Mouse (Mus musculus): ENCODE data around the gene Rnf121. TPM values are rescaled to one million over a fixed set of nuclear protein-coding genes. Genes with fewer than 3 reads are reported as not detected.
"Not testable (repeated sequence)": the region's sequence is repeated elsewhere in the genome, so short reads cannot be mapped to it uniquely, and the experiment has no call there.

Rnf121 gene
- polyA plus RNA-seq, 1 experiment from 2014 or later, result 29.0 TPM

DNA sequence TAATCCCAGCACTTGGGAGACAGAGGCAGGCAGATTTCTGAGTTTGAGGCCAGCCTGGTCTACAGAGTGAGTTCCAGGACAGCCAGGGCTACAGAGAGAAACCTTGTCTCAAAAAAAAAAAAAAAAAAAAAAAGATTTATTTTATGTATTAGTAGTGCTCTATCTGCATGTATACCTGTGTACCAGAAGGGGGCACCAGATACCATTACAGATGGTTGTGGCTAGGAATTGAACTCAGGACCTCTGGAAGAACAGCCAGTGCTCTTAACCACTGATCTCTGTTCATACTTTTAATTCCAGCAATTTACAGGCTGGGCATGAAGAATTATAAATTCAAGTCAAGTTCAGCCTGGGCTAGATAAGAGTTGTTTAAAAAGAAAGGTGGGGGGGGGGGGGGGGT, 16.7 kb downstream of the Rnf121 start:
- not testable (repeated sequence) for H3K27ac ChIP-seq (replicated peaks; ENCODE audit: low read depth, low read length); ATAC-seq (ENCODE audit: insufficient number of reproducible peaks, low FRiP score, low TSS enrichment, low read depth); H3K9ac ChIP-seq (ENCODE audit: low read length); H3K36me3 ChIP-seq (ENCODE audit: control insufficient read depth, insufficient read depth, low read length); DNase-seq (ENCODE audit: low spot score); H3K27me3 ChIP-seq (ENCODE audit: control insufficient read depth, insufficient read depth, low read length); H3K9me3 ChIP-seq (ENCODE audit: control insufficient read depth, low read length); H3K4me3 ChIP-seq (ENCODE audit: low read depth, low read length); H3K4me2 ChIP-seq (ENCODE audit: low read depth, severe bottlenecking); H3K4me1 ChIP-seq (ENCODE audit: control insufficient read depth, insufficient read depth, low read length)

DNA sequence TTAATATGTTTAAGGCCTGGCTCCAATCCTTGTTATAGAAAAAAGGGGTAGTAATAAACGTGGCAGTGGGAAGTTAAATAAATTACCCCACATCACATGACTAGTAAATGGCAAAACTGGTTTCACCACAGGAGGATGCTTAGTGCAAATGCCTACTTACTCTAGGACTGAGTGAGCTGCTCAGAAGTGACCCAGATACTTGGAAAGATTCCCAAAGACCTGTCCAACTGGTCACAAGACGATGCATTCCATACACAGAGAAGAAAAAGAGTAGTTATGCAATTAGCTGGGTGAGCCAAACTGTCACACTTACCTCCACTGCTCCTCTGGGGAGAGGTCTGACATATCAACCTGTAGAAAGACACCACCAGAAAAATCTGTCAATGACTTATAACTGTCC, 23.0 kb downstream of the Rnf121 start:
- Histone ChIP-seq H3K27ac (replicated peaks; ENCODE audit: low read depth, low read length) (no peak overlapping the region), H3K9me3 (ENCODE audit: control insufficient read depth, low read length) (no peaks in the 10 kb centered on the region), H3K4me3 (ENCODE audit: low read depth, low read length) (no peak overlapping the region), H3K27me3 (ENCODE audit: control insufficient read depth, insufficient read depth, low read length) (no peaks in the 10 kb centered on the region), H3K4me1 (ENCODE audit: control insufficient read depth, insufficient read depth, low read length) (0 out of 2 replicates have a peak, but pooled peaks cover 8% of the 10 kb centered on the region), H3K4me2 (ENCODE audit: low read depth, severe bottlenecking) (no peak overlapping the region), H3K36me3 (ENCODE audit: control insufficient read depth, insufficient read depth, low read length) (peaks cover 12% of the 10 kb centered on the region), H3K9ac (ENCODE audit: low read length) (no peak overlapping the region)
- 78% methylated on average over 2 of the region's 2 CpGs for WGBS
- DNase-seq (ENCODE audit: low spot score), result no peak
- ATAC-seq (ENCODE audit: insufficient number of reproducible peaks, low FRiP score, low TSS enrichment, low read depth), result no peak

DNA sequence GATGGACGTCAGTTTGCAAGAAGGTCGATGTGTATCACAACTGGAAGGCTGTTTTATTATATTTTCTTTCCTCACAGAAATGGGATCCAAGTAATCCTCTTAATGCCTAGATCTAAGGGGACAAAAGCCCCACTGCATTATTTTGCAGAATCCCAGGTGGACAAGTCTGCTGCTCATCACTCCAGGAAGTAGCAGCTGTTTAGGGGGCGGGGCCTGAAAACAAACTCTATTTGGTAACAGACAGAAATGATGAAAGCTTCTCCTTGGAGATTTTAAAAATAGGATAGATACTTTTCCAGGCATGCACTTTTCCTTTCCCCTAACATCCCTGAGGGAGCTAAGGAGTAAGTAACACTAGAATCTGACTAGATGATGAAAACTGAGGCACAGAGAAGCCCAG, 28.0 kb downstream of the Rnf121 start:
- H3K27ac ChIP-seq (replicated peaks; ENCODE audit: low read depth, low read length), result no peak overlapping the region
- H3K4me3 ChIP-seq (ENCODE audit: low read depth, low read length), result no peak overlapping the region
- H3K36me3 ChIP-seq (ENCODE audit: control insufficient read depth, insufficient read depth, low read length), result peaks cover 26% of the 10 kb centered on the region
- no peak overlapping the region for H3K9ac ChIP-seq (ENCODE audit: low read length)
- whole genome bisulfite sequencing, result 94% methylated on average over 3 of the region's 3 CpGs
- no peaks in the 10 kb centered on the region for H3K27me3 ChIP-seq (ENCODE audit: control insufficient read depth, insufficient read depth, low read length)
- DNase-seq (ENCODE audit: low spot score) (no peak), ATAC-seq (ENCODE audit: insufficient number of reproducible peaks, low FRiP score, low TSS enrichment, low read depth) (no peak)
- H3K4me1 ChIP-seq (ENCODE audit: control insufficient read depth, insufficient read depth, low read length), result no peaks in the 10 kb centered on the region
- no peaks in the 10 kb centered on the region for H3K9me3 ChIP-seq (ENCODE audit: control insufficient read depth, low read length)
- H3K4me2 ChIP-seq (ENCODE audit: low read depth, severe bottlenecking), result no peak overlapping the region

DNA sequence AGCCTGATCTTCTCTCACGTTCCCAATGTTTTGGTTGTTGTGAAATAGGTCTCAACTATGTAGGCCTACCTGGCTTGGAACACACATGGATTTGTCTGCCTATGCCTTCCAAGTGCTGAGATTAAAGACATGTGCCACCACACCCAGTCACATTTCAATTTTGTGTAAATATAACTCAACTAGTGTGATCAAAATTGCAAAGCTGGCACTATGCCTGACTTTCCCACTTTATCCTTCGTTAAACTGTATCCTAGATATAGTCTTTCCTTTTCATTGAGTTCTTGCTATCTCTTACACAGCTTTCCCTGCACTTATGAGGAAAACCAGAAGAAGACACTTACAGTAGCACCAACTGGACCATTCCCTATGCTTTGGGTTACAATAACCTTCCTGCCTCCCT, 29.7 kb downstream of the Rnf121 start:
- Histone ChIP-seq H3K36me3 (ENCODE audit: control insufficient read depth, insufficient read depth, low read length) (peaks cover 28% of the 10 kb centered on the region), H3K27ac (replicated peaks; ENCODE audit: low read depth, low read length) (no peak overlapping the region), H3K4me3 (ENCODE audit: low read depth, low read length) (no peak overlapping the region), H3K27me3 (ENCODE audit: control insufficient read depth, insufficient read depth, low read length) (no peaks in the 10 kb centered on the region), H3K9me3 (ENCODE audit: control insufficient read depth, low read length) (no peaks in the 10 kb centered on the region), H3K4me2 (ENCODE audit: low read depth, severe bottlenecking) (no peak overlapping the region), H3K9ac (ENCODE audit: low read length) (no peak overlapping the region), H3K4me1 (ENCODE audit: control insufficient read depth, insufficient read depth, low read length) (no peaks in the 10 kb centered on the region)
- WGBS, result 94% methylated on average over 2 of the region's 2 CpGs
- DNase-seq (ENCODE audit: low spot score) (no peak), ATAC-seq (ENCODE audit: insufficient number of reproducible peaks, low FRiP score, low TSS enrichment, low read depth) (no peak)

DNA sequence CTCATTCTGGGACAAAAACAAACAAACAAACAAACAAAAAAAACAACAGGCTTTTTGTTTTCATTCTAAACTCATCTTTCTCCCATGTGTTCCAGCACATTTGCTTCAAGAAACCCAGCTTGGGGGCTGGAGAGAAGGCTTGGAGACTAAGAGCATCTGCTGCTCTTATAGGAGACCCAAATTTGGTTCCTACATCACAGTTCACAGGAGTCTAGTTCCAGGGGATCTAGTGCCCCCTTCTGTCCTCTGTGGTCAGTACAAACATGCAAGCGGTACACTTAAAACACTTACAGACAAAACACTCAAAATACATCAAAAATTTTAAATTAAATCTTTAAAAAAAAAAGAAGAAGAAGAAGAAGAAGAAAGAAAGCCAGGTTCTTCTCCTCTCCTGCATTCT, 30.4 kb downstream of the Rnf121 start:
- WGBS, result 97% methylated on average over 1 of the region's 1 CpGs
- ATAC-seq (ENCODE audit: insufficient number of reproducible peaks, low FRiP score, low TSS enrichment, low read depth) (no peak), DNase-seq (ENCODE audit: low spot score) (no peak)
- H3K36me3 ChIP-seq (ENCODE audit: control insufficient read depth, insufficient read depth, low read length), result peaks cover 28% of the 10 kb centered on the region
- no peaks in the 10 kb centered on the region for H3K9me3 ChIP-seq (ENCODE audit: control insufficient read depth, low read length)
- no peaks in the 10 kb centered on the region for H3K27me3 ChIP-seq (ENCODE audit: control insufficient read depth, insufficient read depth, low read length)
- no peaks in the 10 kb centered on the region for H3K4me1 ChIP-seq (ENCODE audit: control insufficient read depth, insufficient read depth, low read length)
- H3K4me3 ChIP-seq (ENCODE audit: low read depth, low read length), result no peak overlapping the region
- H3K27ac ChIP-seq (replicated peaks; ENCODE audit: low read depth, low read length), result no peak overlapping the region
- no peak overlapping the region for H3K4me2 ChIP-seq (ENCODE audit: low read depth, severe bottlenecking)
- no peak overlapping the region for H3K9ac ChIP-seq (ENCODE audit: low read length)

DNA sequence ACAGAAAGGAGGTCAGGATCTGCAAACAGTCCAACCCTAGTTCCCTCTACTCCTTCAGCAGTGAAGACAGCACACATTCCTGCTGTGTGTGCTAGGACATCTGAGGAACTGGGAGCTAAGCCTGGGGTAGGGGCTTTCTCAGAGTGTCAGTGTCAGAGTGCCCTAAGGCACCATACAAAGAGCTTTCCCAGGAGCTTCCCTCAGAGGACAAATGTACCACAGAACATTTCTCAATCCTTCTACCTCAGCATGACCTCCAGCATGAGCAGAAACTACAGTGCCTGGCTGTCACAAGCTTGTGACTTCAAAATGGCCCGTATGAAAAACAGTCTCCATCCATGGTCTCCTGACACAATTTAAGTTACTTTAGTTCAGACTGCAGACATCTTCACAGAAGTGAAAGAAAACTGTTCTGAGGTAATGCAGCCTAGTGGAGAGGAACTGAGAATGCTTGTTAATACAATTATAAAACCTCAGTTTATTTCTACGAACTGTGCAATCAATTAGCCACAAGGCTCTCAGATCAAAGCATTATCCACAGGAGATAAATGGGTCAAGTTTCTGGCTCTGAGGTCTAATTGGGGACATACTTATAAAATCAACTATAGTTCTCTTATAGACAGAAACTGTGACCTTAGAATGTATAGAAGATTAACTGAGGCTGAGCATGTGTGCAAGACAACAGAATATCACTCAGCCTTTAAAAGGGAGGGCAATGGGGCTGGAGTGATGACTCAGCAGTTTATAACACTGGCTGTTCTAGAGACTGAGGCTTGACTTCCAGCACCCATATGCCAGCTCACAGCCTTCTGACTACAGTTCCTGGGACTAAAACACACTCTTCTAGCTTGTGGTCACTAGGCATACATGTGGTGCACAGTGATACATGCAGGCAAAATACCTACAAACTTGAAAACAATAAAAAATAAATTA, 39.8 kb downstream of the Rnf121 start:
- H3K4me3 ChIP-seq (ENCODE audit: low read depth, low read length), result no peak overlapping the region
- no peaks in the 10 kb centered on the region for H3K9me3 ChIP-seq (ENCODE audit: control insufficient read depth, low read length)
- H3K27me3 ChIP-seq (ENCODE audit: control insufficient read depth, insufficient read depth, low read length), result no peaks in the 10 kb centered on the region
- H3K4me2 ChIP-seq (ENCODE audit: low read depth, severe bottlenecking), result no peak overlapping the region
- H3K27ac ChIP-seq (replicated peaks; ENCODE audit: low read depth, low read length), result no peak overlapping the region
- no peak overlapping the region for H3K9ac ChIP-seq (ENCODE audit: low read length)
- H3K36me3 ChIP-seq (ENCODE audit: control insufficient read depth, insufficient read depth, low read length), result peaks cover 2% of the 10 kb centered on the region; the same call in 1 of the 2 replicates
- DNase-seq (ENCODE audit: low spot score), result no peak
- no peaks in the 10 kb centered on the region for H3K4me1 ChIP-seq (ENCODE audit: control insufficient read depth, insufficient read depth, low read length)
- ATAC-seq (ENCODE audit: insufficient number of reproducible peaks, low FRiP score, low TSS enrichment, low read depth), result no peak
- WGBS, result 73% methylated on average over 2 of the region's 2 CpGs

DNA sequence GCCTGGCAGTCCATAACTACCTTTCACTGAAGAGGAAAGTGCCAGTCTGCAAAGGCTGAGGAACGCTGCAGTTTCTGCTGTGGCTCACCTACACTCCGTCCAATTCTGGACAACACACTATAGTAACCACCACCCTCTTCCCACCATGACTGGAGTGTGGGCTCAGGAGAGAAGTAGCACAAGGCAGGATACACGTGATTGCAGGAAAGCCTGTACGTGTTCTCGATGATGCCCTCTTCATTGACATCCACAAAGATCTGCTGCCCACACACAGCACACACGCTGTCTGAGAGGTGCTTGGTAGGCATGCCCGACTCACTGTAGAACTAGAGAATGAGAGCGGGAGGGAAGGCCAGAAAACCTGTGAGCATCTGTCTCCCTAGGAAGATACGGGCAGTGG, 41.4 kb downstream of the Rnf121 start:
- H3K9ac ChIP-seq (ENCODE audit: low read length), result no peak overlapping the region
- 96% methylated on average over 9 of the region's 9 CpGs for WGBS
- no peak overlapping the region for H3K4me2 ChIP-seq (ENCODE audit: low read depth, severe bottlenecking)
- H3K27me3 ChIP-seq (ENCODE audit: control insufficient read depth, insufficient read depth, low read length), result no peaks in the 10 kb centered on the region
- no peaks in the 10 kb centered on the region for H3K4me1 ChIP-seq (ENCODE audit: control insufficient read depth, insufficient read depth, low read length)
- H3K27ac ChIP-seq (replicated peaks; ENCODE audit: low read depth, low read length), result no peak overlapping the region
- no peaks in the 10 kb centered on the region for H3K9me3 ChIP-seq (ENCODE audit: control insufficient read depth, low read length)
- DNase-seq (ENCODE audit: low spot score) (no peak), ATAC-seq (ENCODE audit: insufficient number of reproducible peaks, low FRiP score, low TSS enrichment, low read depth) (no peak)
- peaks cover 2% of the 10 kb centered on the region; the same call in 1 of the 2 replicates for H3K36me3 ChIP-seq (ENCODE audit: control insufficient read depth, insufficient read depth, low read length)
- H3K4me3 ChIP-seq (ENCODE audit: low read depth, low read length), result no peak overlapping the region

DNA sequence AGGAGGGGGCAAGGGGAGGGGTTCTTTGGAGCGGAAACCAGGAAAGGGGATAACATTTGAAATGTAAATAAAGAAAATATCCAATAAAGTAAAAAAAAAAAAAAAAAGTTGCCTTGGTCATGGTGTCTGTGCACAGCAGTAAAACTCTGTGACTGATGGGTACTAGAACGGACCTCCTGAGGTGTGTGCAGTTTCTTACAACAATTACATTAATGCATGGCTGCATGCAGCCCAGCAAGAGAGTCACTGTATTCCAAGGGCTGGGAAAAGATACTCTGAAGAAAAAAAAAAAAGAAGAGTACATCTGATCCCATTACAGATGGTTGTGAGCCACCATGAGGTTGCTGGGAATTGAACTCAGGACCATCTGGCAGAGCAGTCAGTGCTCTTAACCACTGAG, 44.3 kb downstream of the Rnf121 start:
- H3K27me3 ChIP-seq (ENCODE audit: control insufficient read depth, insufficient read depth, low read length); H3K9me3 ChIP-seq (ENCODE audit: control insufficient read depth, low read length); H3K9ac ChIP-seq (ENCODE audit: low read length); H3K27ac ChIP-seq (replicated peaks; ENCODE audit: low read depth, low read length); DNase-seq (ENCODE audit: low spot score); H3K4me1 ChIP-seq (ENCODE audit: control insufficient read depth, insufficient read depth, low read length); ATAC-seq (ENCODE audit: insufficient number of reproducible peaks, low FRiP score, low TSS enrichment, low read depth); H3K36me3 ChIP-seq (ENCODE audit: control insufficient read depth, insufficient read depth, low read length); H3K4me2 ChIP-seq (ENCODE audit: low read depth, severe bottlenecking); H3K4me3 ChIP-seq (ENCODE audit: low read depth, low read length): not testable (repeated sequence)
- WGBS, result 95% methylated on average over 2 of the region's 2 CpGs
